Mouse (Mus musculus): ENCODE results near the gene Cdkal1. TPM values are rescaled to one million over a fixed set of nuclear protein-coding genes. Genes with fewer than 3 reads are reported as not detected.

The Cdkal1 gene
- polyA plus RNA-seq, 1 experiment from 2014 or later: 25.9 TPM

DNA sequence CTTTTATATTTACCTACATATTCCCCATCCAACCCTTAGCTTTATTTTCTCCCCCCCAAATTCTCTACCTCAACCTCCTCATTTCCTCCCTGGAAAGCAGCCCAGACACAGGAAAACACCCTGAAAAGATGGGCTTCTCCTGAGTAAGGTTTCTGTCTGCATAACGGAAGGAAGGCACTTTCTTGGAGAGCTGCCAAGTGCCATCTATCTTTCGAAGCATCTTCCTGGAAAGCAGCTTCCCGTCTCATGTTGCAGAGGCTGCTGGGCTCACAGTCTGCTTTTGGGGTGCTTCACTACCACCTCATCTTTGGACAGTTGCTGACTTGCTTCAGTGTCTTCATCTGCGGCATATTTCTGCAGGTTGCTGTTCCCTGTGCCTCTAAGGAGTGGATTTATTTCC is 622.8 kb downstream of the Cdkal1 start:
- H3K27me3 ChIP-seq (replicated peaks; ENCODE audit: control insufficient read depth, insufficient read depth, low read length): no peaks in the 10 kb centered on the region
- no peak for ATAC-seq (ENCODE audit: low read depth)
- WGBS: 44% methylated on average over 4 of the region's 4 CpGs
- no peak overlapping the region for H3K27ac ChIP-seq (replicated peaks; ENCODE audit: low read depth, low read length)
- no peak overlapping the region for H3K9ac ChIP-seq (ENCODE audit: low read depth, low read length)
- no peaks in the 10 kb centered on the region for H3K36me3 ChIP-seq (ENCODE audit: control insufficient read depth, insufficient read depth, low read length)
- H3K4me1 ChIP-seq (ENCODE audit: control insufficient read depth, insufficient read depth, low read length): no peaks in the 10 kb centered on the region; the same call in 1 of the 2 replicates
- no peak overlapping the region for H3K4me3 ChIP-seq (ENCODE audit: low read depth, low read length)
- H3K9me3 ChIP-seq (ENCODE audit: control insufficient read depth, low read length): peaks cover 11% of the 10 kb centered on the region
- peak; percentile 44 for DNase-seq (ENCODE audit: low spot score)
- H3K4me2 ChIP-seq (ENCODE audit: low read depth, low read length): no peak overlapping the region

DNA sequence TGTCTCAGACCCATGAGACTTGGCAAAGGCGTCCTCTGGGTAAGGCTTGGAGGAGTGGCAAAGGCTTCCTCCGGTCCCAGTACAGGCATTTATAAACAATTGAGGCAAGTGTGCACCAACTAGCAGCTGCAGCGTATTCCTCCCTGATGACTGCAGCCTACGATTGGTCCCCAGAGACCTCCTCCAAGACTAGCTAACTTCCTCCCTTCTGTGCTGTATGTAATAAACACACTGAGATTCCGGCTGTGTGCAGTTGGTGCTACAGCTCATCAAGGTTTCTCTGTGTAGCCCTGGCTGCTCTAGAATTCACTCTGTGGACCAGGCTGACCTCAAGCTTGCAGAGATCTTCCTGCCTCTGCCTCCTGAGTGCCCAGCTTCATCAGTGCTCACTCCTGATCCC is 630.7 kb downstream of the Cdkal1 start:
- Histone ChIP-seq H3K27me3 (replicated peaks; ENCODE audit: control insufficient read depth, insufficient read depth, low read length) (no peaks in the 10 kb centered on the region), H3K36me3 (ENCODE audit: control insufficient read depth, insufficient read depth, low read length) (no peaks in the 10 kb centered on the region), H3K4me2 (ENCODE audit: low read depth, low read length) (no peak overlapping the region), H3K4me3 (ENCODE audit: low read depth, low read length) (no peak overlapping the region), H3K27ac (replicated peaks; ENCODE audit: low read depth, low read length) (no peak overlapping the region), H3K9ac (ENCODE audit: low read depth, low read length) (no peak overlapping the region), H3K4me1 (ENCODE audit: control insufficient read depth, insufficient read depth, low read length) (peaks cover 4% of the 10 kb centered on the region), H3K9me3 (ENCODE audit: control insufficient read depth, low read length) (no peaks in the 10 kb centered on the region)
- peak; percentile 77; the same call in 1 of the 2 replicates for ATAC-seq (ENCODE audit: low read depth)
- 59% methylated on average over 5 of the region's 5 CpGs for WGBS
- peak; percentile 53 for DNase-seq (ENCODE audit: low spot score)

DNA sequence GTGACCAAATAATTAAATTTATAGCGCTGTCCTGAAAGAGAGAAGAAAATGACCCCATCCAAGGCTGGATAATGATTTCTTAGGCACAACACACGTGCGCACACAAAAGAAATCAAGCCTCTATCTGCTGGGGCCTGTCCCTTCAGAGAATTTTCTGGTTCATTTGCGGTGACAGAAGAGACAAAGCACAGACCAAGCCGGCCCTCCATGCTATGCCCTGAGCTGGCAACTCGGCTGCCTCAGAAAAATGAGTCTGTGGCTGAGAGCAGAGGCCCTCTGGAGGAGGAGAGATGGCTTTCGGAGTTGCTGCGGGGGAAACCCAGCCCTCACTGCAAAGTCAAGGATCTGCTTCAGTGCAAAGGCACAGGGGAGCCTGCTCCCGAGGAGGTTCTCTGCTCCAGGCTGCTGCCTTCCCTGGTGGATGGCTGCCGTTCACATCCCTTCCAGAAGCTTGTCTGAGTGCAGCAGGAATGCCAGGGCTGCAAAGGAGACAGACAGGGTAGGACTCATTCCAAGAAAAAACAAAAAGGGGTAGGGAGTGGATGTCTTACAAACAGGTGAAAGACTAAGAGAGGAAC is 633.1 kb downstream of the Cdkal1 start:
- no peaks in the 10 kb centered on the region for H3K36me3 ChIP-seq (ENCODE audit: control insufficient read depth, insufficient read depth, low read length)
- DNase-seq (ENCODE audit: low spot score): peak; percentile 74
- peaks cover 4% of the 10 kb centered on the region for H3K4me1 ChIP-seq (ENCODE audit: control insufficient read depth, insufficient read depth, low read length)
- 30% methylated on average over 10 of the region's 10 CpGs for WGBS
- peak overlapping the region; percentile 38; the same call in 1 of the 2 replicates for H3K9ac ChIP-seq (ENCODE audit: low read depth, low read length)
- no peak overlapping the region for H3K27ac ChIP-seq (replicated peaks; ENCODE audit: low read depth, low read length)
- peak; percentile 81 for ATAC-seq (ENCODE audit: low read depth)
- H3K4me2 ChIP-seq (ENCODE audit: low read depth, low read length): no peak overlapping the region
- H3K27me3 ChIP-seq (replicated peaks; ENCODE audit: control insufficient read depth, insufficient read depth, low read length): no peaks in the 10 kb centered on the region
- no peak overlapping the region for H3K4me3 ChIP-seq (ENCODE audit: low read depth, low read length)
- no peaks in the 10 kb centered on the region for H3K9me3 ChIP-seq (ENCODE audit: control insufficient read depth, low read length)

DNA sequence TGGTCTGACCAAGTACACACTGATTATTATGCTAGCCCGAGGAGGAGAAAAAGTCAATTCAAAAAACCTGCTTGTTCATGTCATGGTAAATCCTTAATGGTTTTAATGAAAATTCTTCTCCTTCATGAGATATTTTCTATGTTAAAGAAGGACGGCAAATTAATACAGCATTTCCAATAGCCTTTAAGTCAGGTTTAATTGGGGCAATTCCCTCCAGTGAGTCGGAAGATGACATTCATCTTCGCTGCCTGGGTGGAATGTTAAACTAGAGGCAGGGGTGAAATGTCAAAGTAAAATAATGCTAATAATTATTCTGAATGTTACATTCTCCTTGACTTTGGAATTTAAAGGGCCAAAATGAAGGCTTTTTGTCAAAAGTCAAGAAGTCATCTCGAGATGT is 633.8 kb downstream of the Cdkal1 start:
- Histone ChIP-seq H3K9ac (ENCODE audit: low read depth, low read length) (no peak overlapping the region), H3K4me2 (ENCODE audit: low read depth, low read length) (no peak overlapping the region), H3K4me3 (ENCODE audit: low read depth, low read length) (no peak overlapping the region), H3K27ac (replicated peaks; ENCODE audit: low read depth, low read length) (no peak overlapping the region), H3K9me3 (ENCODE audit: control insufficient read depth, low read length) (no peaks in the 10 kb centered on the region), H3K27me3 (replicated peaks; ENCODE audit: control insufficient read depth, insufficient read depth, low read length) (no peaks in the 10 kb centered on the region), H3K4me1 (ENCODE audit: control insufficient read depth, insufficient read depth, low read length) (peaks cover 4% of the 10 kb centered on the region), H3K36me3 (ENCODE audit: control insufficient read depth, insufficient read depth, low read length) (no peaks in the 10 kb centered on the region)
- 44% methylated on average over 5 of the region's 5 CpGs for WGBS
- DNase-seq (ENCODE audit: low spot score) (no peak), ATAC-seq (ENCODE audit: low read depth) (no peak)

DNA sequence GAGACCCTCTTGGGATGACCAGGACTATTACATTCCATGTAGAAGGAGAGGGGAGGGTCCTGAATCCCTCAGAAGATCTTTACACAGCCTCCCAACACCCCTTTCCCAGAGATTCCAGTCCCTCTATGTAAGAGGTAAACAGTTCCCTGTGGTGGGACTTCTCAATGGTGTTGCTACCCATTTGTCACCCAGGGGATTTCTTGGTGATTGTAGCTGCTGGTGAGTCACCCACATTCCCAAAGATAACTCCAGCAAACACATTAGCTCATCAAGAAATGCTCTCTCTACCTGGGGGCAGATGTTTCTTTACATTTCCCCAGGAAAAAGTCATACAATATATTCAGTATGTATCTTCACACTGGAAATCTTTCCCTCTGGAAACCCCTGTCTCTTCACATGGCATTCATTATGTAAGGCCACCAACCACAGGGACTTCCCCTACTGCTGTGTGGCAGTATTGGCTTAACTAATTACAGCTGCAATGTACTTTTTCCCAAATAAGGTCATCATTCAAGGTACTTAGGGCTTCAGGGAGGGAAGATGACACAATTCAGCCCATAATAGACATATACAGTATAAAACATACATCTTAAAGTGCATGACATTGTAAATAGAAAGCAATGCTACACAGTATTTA is 636.8 kb downstream of the Cdkal1 start:
- H3K9ac ChIP-seq (ENCODE audit: low read depth, low read length): no peak overlapping the region
- no peaks in the 10 kb centered on the region for H3K36me3 ChIP-seq (ENCODE audit: control insufficient read depth, insufficient read depth, low read length)
- H3K27me3 ChIP-seq (replicated peaks; ENCODE audit: control insufficient read depth, insufficient read depth, low read length): no peaks in the 10 kb centered on the region
- peak overlapping the region; percentile 36; the same call in 1 of the 2 replicates for H3K27ac ChIP-seq (replicated peaks; ENCODE audit: low read depth, low read length)
- peaks cover 4% of the 10 kb centered on the region for H3K4me1 ChIP-seq (ENCODE audit: control insufficient read depth, insufficient read depth, low read length)
- ATAC-seq (ENCODE audit: low read depth) (peak; percentile 61; the same call in 1 of the 2 replicates), DNase-seq (ENCODE audit: low spot score) (peak; percentile 65)
- H3K9me3 ChIP-seq (ENCODE audit: control insufficient read depth, low read length): no peaks in the 10 kb centered on the region
- no peak overlapping the region for H3K4me3 ChIP-seq (ENCODE audit: low read depth, low read length)
- H3K4me2 ChIP-seq (ENCODE audit: low read depth, low read length): no peak overlapping the region

DNA sequence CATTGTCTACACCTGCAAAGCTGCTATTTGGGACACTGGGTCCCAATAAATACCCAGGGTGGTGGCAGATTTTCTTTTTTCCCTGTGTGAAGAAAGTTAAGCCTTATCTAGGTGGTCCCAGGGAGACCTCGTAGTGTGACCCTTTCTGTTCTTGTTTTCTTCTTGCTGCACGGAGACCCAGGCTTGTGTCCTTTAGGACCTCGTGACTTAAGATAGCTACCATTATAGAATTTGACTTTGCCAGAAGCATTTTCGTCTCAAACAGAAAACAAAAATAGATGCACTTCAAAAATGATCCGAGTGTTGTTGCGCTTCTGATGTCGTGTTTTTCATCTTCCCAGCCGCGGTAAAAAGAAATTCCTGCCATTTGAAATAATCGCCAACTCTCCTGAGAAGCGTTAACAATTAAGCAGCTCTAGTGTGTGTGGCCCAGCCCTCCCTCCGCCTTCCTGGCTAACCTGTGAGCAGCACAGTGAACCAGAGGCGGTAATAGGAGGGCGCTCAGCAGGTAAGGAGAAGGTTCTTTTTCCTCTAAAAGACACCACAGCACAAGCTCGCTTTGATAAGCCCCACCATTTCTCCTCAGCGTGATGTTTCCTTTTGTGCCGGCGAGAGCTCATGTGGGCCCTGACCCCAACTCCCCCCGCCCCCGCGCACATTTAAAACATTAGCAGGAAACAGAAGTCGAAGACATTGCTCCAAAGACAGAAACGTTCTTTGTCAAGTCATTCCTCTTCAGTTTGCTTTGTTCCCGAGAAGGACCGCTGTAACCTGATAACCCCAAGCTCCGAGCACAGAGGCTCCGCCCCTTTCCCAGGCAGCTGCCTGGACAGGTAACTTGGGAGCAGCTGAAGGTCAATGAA is 645.1 kb downstream of the Cdkal1 start:
- ATAC-seq (ENCODE audit: low read depth) (peak; percentile 92; the same call in 1 of the 2 replicates), DNase-seq (ENCODE audit: low spot score) (peak; percentile 84)
- Histone ChIP-seq H3K27ac (replicated peaks; ENCODE audit: low read depth, low read length) (peak overlapping the region; percentile 23; the same call in 1 of the 2 replicates), H3K36me3 (ENCODE audit: control insufficient read depth, insufficient read depth, low read length) (no peaks in the 10 kb centered on the region), H3K27me3 (replicated peaks; ENCODE audit: control insufficient read depth, insufficient read depth, low read length) (no peaks in the 10 kb centered on the region), H3K9me3 (ENCODE audit: control insufficient read depth, low read length) (peaks cover 7% of the 10 kb centered on the region; the same call in 1 of the 2 replicates), H3K4me1 (ENCODE audit: control insufficient read depth, insufficient read depth, low read length) (0 out of 2 replicates have a peak, but pooled peaks cover 6% of the 10 kb centered on the region), H3K4me2 (ENCODE audit: low read depth, low read length) (peak overlapping the region; percentile 62), H3K4me3 (ENCODE audit: low read depth, low read length) (peak overlapping the region; percentile 35), H3K9ac (ENCODE audit: low read depth, low read length) (peak overlapping the region; percentile 59)
- WGBS: 3% methylated on average over 27 of the region's 27 CpGs

DNA sequence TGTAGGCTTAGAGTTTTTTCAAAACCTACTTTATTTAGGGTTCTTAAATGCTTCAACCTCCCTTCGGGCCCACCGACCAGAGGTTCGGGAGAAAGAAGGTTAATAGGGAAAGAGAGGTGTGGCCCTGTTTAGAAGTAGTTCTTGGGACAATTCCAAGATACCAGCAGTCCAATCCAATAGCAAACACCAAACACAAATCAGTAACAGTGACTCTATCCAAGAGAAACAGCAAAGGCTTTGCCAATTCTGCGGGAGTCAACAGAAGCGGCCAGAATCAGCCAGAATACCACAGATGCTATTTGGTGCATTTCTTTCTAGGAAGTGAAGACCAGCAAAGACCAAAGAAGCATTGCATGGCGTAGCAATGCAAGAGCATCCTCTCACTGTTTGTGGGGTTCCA is 646.7 kb downstream of the Cdkal1 start:
- ATAC-seq (ENCODE audit: low read depth) (no peak), DNase-seq (ENCODE audit: low spot score) (no peak)
- H3K4me2 ChIP-seq (ENCODE audit: low read depth, low read length): no peak overlapping the region
- no peaks in the 10 kb centered on the region for H3K36me3 ChIP-seq (ENCODE audit: control insufficient read depth, insufficient read depth, low read length)
- 0 out of 2 replicates have a peak, but pooled peaks cover 6% of the 10 kb centered on the region for H3K4me1 ChIP-seq (ENCODE audit: control insufficient read depth, insufficient read depth, low read length)
- 95% methylated on average over 6 of the region's 6 CpGs for WGBS
- no peak overlapping the region for H3K9ac ChIP-seq (ENCODE audit: low read depth, low read length)
- no peak overlapping the region for H3K4me3 ChIP-seq (ENCODE audit: low read depth, low read length)
- no peak overlapping the region for H3K27ac ChIP-seq (replicated peaks; ENCODE audit: low read depth, low read length)
- no peaks in the 10 kb centered on the region for H3K27me3 ChIP-seq (replicated peaks; ENCODE audit: control insufficient read depth, insufficient read depth, low read length)
- peaks cover 7% of the 10 kb centered on the region; the same call in 1 of the 2 replicates for H3K9me3 ChIP-seq (ENCODE audit: control insufficient read depth, low read length)

DNA sequence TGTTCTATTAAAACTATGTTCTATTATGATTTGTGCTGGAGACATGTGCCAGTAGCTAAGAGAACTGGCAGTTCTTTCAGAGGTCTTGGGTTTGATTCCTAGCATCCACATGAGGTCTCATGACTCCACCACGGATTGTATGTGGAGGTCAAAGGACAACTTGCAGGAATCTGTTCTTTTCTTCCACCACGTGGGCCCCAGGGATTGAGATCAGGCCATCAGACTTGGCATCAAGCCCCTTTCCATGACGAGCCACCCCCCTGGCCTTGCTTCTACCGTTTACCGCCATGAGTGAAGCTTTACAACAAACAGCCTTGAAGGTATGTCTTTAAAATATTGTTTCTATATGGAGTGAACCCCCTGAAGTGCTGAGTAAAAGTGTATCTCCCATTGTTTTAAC is 651.6 kb downstream of the Cdkal1 start:
- Histone ChIP-seq H3K36me3 (ENCODE audit: control insufficient read depth, insufficient read depth, low read length) (no peaks in the 10 kb centered on the region), H3K4me2 (ENCODE audit: low read depth, low read length) (no peak overlapping the region), H3K4me3 (ENCODE audit: low read depth, low read length) (no peak overlapping the region), H3K4me1 (ENCODE audit: control insufficient read depth, insufficient read depth, low read length) (no peaks in the 10 kb centered on the region), H3K9me3 (ENCODE audit: control insufficient read depth, low read length) (peaks cover 7% of the 10 kb centered on the region; the same call in 1 of the 2 replicates), H3K27ac (replicated peaks; ENCODE audit: low read depth, low read length) (no peak overlapping the region), H3K27me3 (replicated peaks; ENCODE audit: control insufficient read depth, insufficient read depth, low read length) (no peaks in the 10 kb centered on the region), H3K9ac (ENCODE audit: low read depth, low read length) (no peak overlapping the region)
- 74% methylated on average over 5 of the region's 5 CpGs for WGBS
- DNase-seq (ENCODE audit: low spot score) (no peak), ATAC-seq (ENCODE audit: low read depth) (no peak)
